ENCODE assay signal across 8 mouse cellular contexts in the genomic region with DNA sequence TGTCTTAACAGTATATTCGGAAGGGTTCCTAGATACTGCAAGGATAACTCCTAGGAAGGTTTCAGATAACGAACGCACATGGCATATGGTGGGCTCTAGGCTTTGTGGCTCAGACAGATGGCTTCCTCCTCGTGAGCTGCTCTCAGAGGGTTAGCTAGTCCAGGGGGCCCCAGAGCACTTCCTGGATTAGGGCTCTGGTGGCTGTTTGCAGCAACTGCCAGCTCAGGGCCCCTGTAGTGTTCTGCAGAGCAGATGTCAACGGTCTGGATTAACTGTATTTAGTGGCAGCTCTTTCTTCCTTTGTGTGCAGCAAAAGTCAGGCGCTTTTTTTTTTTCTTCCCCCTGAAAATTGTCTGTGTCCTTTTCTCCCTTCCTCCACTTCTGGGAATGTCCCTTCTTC. TPM values are rescaled to one million over a fixed set of nuclear protein-coding genes. Genes with fewer than 3 reads are reported as not detected.
DNase-seq lines count a peak whose midpoint lies in the region; ATAC-seq lines count a peak whose summit lies in the region.

No protein-coding gene starts in this region.

- H3K27me3 ChIP-seq in embryonic facial prominence, embryonic 11.5 days (ENCODE audit: control insufficient read depth, insufficient read depth, low read length) = no peaks in the 10 kb centered on the region
- no peaks in the 10 kb centered on the region for H3K27me3 ChIP-seq in intestine, embryonic 16.5 days (replicated peaks; ENCODE audit: control insufficient read depth, insufficient read depth, low read length)

- DNase-seq in kidney, postnatal 10 days = peak; percentile 15
- no peak for DNase-seq in kidney, postnatal 25 days
- DNase-seq in embryonic facial prominence, embryonic 11.5 days (ENCODE audit: low spot score) = peak; percentile 78
- DNase-seq in layer of hippocampus, adult 9-10 months (ENCODE audit: low spot score) = no peak
- no peak for DNase-seq in left cerebral cortex, postnatal 36 days (ENCODE audit: low spot score in 2 of 2)
- DNase-seq in adrenal gland, adult 18-20 months (ENCODE audit: low spot score in 2 of 2) = no peak

- peak overlapping the region; percentile 2; the same call in 1 of the 2 replicates for H3K4me2 ChIP-seq in embryonic facial prominence, embryonic 11.5 days (ENCODE audit: low read depth, low read length)
- H3K4me2 ChIP-seq in intestine, embryonic 16.5 days (ENCODE audit: low read depth, low read length) = 0 out of 2 replicates have a peak overlapping the region, but pooled peaks have one; percentile 5

- H3K9me3 ChIP-seq in embryonic facial prominence, embryonic 11.5 days (replicated peaks; ENCODE audit: control insufficient read depth, low read length) = no peaks in the 10 kb centered on the region
- no peaks in the 10 kb centered on the region for H3K9me3 ChIP-seq in intestine, embryonic 16.5 days (ENCODE audit: control insufficient read depth, low read length)

- H3K4me3 ChIP-seq in embryonic facial prominence, embryonic 11.5 days (ENCODE audit: low read depth, low read length) = no peak overlapping the region
- H3K4me3 ChIP-seq in intestine, embryonic 16.5 days (ENCODE audit: low read length) = no peak overlapping the region

- intact Hi-C loops in left cerebral cortex, postnatal 36 days (cut with DNase I) = no loop called here

- H3K9ac ChIP-seq in embryonic facial prominence, embryonic 11.5 days (replicated peaks; ENCODE audit: low read length) = peak overlapping the region; percentile 37
- H3K9ac ChIP-seq in intestine, embryonic 16.5 days (ENCODE audit: low read depth, low read length) = peak overlapping the region; percentile 50

- H3K36me3 ChIP-seq in embryonic facial prominence, embryonic 11.5 days (replicated peaks; ENCODE audit: control insufficient read depth, insufficient read depth, low read depth, low read length) = no peaks in the 10 kb centered on the region
- no peaks in the 10 kb centered on the region for H3K36me3 ChIP-seq in intestine, embryonic 16.5 days (ENCODE audit: control insufficient read depth, insufficient read depth, low read length)

- peak; percentile 85 for ATAC-seq in embryonic facial prominence, embryonic 11.5 days (replicated peaks; ENCODE audit: insufficient number of reproducible peaks, low FRiP score, low TSS enrichment, low read depth)
- ATAC-seq in intestine, embryonic 16.5 days = peak; percentile 82
- 0 out of 2 replicates have a peak, but pooled peaks have one; percentile 22 for ATAC-seq in monocyte, adult 5-6 weeks (replicated peaks; ENCODE audit: insufficient number of reproducible peaks, low FRiP score, low TSS enrichment, poor library complexity, severe bottlenecking)

- WGBS in embryonic facial prominence, embryonic 11.5 days = 8% methylated on average over 6 of the region's 6 CpGs
- WGBS in intestine, embryonic 16.5 days = 10% methylated on average over 6 of the region's 6 CpGs

- H3K4me1 ChIP-seq in embryonic facial prominence, embryonic 11.5 days (ENCODE audit: control insufficient read depth, insufficient read depth, low read length) = 0 out of 2 replicates have a peak, but pooled peaks cover 4% of the 10 kb centered on the region
- H3K4me1 ChIP-seq in intestine, embryonic 16.5 days (ENCODE audit: control insufficient read depth, insufficient read depth, low read length) = peaks cover 14% of the 10 kb centered on the region

- peak overlapping the region; percentile 37 for H3K27ac ChIP-seq in embryonic facial prominence, embryonic 11.5 days (replicated peaks; ENCODE audit: low read depth, low read length)
- H3K27ac ChIP-seq in intestine, embryonic 16.5 days (ENCODE audit: low read length) = peak overlapping the region; percentile 45

RNA-seq across cellular contexts. Expression of a gene that starts 11.1 kb away (rescaled TPM):
- polyA plus RNA-seq in embryonic facial prominence, embryonic 11.5 days (2014; fragmentation: Nextera tagmentation; extraction: Ambion mirVana) = 0.54 and 0.74 TPM in 2 replicates
- polyA plus RNA-seq in intestine, embryonic 16.5 days (2015; fragmentation: Nextera tagmentation; extraction: Ambion mirVana) = 0.38 and 0.39 TPM in 2 replicates
- total RNA-seq in monocyte, adult 5-6 weeks (2017) = not detected in 3 replicates
- under 1 TPM; 0.41 to 0.59 TPM for total RNA-seq in left cerebral cortex, postnatal 36 days (2021)
- not detected for total RNA-seq in adrenal gland, adult 18-20 months (2021)

RNA-seq across cellular contexts. Expression of a gene that starts 16.8 kb away (rescaled TPM):
- polyA plus RNA-seq in embryonic facial prominence, embryonic 11.5 days (2014; fragmentation: Nextera tagmentation; extraction: Ambion mirVana) = 0.70 and 0.72 TPM in 2 replicates
- polyA plus RNA-seq in intestine, embryonic 16.5 days (2015; fragmentation: Nextera tagmentation; extraction: Ambion mirVana) = 1.8 and 2.0 TPM in 2 replicates
- total RNA-seq in monocyte, adult 5-6 weeks (2017) = not detected in 3 replicates
- 10 to 100 TPM; 14.5 to 16.5 TPM for total RNA-seq in left cerebral cortex, postnatal 36 days (2021)
- total RNA-seq in adrenal gland, adult 18-20 months (2021) = 10 to 100 TPM in 1 of 2 experiments, 1 to 10 TPM in 1; 2.3 to 11.8 TPM

Comparison
In these comparisons a context has a peak if more than half of its experiments do, and no peak if none do; other contexts are left out.
1. DNase-seq: peak in kidney, postnatal 10 days (single experiment) and embryonic facial prominence, embryonic 11.5 days (single experiment); none in kidney, postnatal 25 days (0 of 2), layer of hippocampus, adult 9-10 months (single experiment), left cerebral cortex, postnatal 36 days (0 of 2) and adrenal gland, adult 18-20 months (0 of 2).
2. ATAC-seq: peak in every context shown above with its lines; median percentile 85 in embryonic facial prominence, embryonic 11.5 days; 82 in intestine, embryonic 16.5 days; 22 in monocyte, adult 5-6 weeks.